Mouse (Mus musculus): ENCODE data around the gene Entr1.
"Not testable (repeated sequence)": the region's sequence is repeated elsewhere in the genome, so short reads cannot be mapped to it uniquely, and the experiment has no call there.

DNA sequence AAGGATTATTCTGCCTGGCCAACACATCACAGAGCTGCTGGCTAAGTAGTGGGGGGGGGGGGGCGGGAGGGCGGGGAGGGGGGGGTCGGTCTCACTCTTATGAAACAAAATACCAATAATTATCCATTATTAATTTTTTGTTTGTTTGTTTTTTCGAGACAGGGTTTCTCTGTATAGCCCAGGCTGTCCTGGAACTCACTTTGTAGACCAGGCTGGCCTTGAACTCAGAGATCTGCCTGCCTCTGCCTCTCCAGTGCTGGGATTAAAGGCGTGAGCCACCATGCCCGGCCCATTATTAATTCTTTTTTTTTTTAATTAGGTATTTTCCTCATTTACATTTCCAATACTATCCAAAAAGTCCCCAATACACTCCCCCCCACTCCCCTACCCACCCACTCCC, 8.2 kb downstream of the Entr1 start:
- not testable (repeated sequence) for TF ChIP-seq CTCF, EP300 (IDR thresholded peaks at IDR 0.05; ENCODE audit: low read depth)

Measured in heart, postnatal 0 days (tissue).